17 mouse cellular contexts compared by ENCODE assay signal in genomic region chr8:35960867-35961614, GRCm38 (mm10).
DNase-seq lines count a peak whose midpoint lies in the region; ATAC-seq and TF ChIP-seq lines count a peak whose summit lies in the region.
"Had no signal": no experiment of that assay in that cellular context is flagged by ENCODE, and none has a peak within 500 bp of the region (broad histone marks: within the 10 kb centered on the region; RNA-seq: fewer than 3 reads in every experiment).

No protein-coding gene starts in this region.

- H3K36me3 ChIP-seq in kidney, embryonic 16.5 days (ENCODE audit: insufficient read depth, low read length) = no peaks in the 10 kb centered on the region
- no peaks in the 10 kb centered on the region for H3K36me3 ChIP-seq in G1E (replicated peaks)
- no peaks in the 10 kb centered on the region for H3K36me3 ChIP-seq in heart, postnatal 0 days (replicated peaks; ENCODE audit: control insufficient read depth, insufficient read depth, low read length)

- no peak overlapping the region for H3K4me3 ChIP-seq in kidney, embryonic 16.5 days (ENCODE audit: low read length)
- H3K4me3 ChIP-seq in G1E (ENCODE audit: low read depth, low read length) = peak overlapping the region; percentile 60; the same call in 1 of the 2 replicates
- H3K4me3 ChIP-seq in heart, postnatal 0 days (ENCODE audit: low read depth, low read length) = no peak overlapping the region
- H3K4me3 ChIP-seq: erythroblast, embryonic 14.5 days; myocyte had no signal

- no peak for TF ChIP-seq EP300 in heart, postnatal 0 days (IDR thresholded peaks at IDR 0.05; ENCODE audit: low read depth)

- H3K4me1 ChIP-seq in kidney, embryonic 16.5 days (ENCODE audit: insufficient read depth, low read length) = peaks cover 18% of the 10 kb centered on the region
- peaks cover 61% of the 10 kb centered on the region for H3K4me1 ChIP-seq in G1E (ENCODE audit: insufficient read depth, low read depth, low read length)
- H3K4me1 ChIP-seq in heart, postnatal 0 days (ENCODE audit: control insufficient read depth, insufficient read depth) = peaks cover 26% of the 10 kb centered on the region; the same call in 1 of the 2 replicates

- no peak for TF ChIP-seq CTCF in G1E (IDR thresholded peaks at IDR 0.05; ENCODE audit: low read depth, low read length)
- TF ChIP-seq CTCF in heart, postnatal 0 days (IDR thresholded peaks at IDR 0.05; ENCODE audit: low read depth) = no peak

- H3K27ac ChIP-seq in kidney, embryonic 16.5 days (ENCODE audit: low read length) = no peak overlapping the region
- no peak overlapping the region for H3K27ac ChIP-seq in heart, postnatal 0 days (ENCODE audit: low read depth)

- intact Hi-C loops in heart, postnatal 10 days (cut with DNase I) = no loop called here

- no peak overlapping the region; the same call in 1 of the 2 replicates for H3K9ac ChIP-seq in kidney, embryonic 16.5 days (replicated peaks; ENCODE audit: low read length)
- H3K9ac ChIP-seq in heart, postnatal 0 days (replicated peaks; ENCODE audit: low read depth, low read length) = no peak overlapping the region

- 0 out of 2 replicates have a peak overlapping the region, but pooled peaks have one; percentile 23 for H3K4me2 ChIP-seq in kidney, embryonic 16.5 days (replicated peaks; ENCODE audit: low read depth, low read length)
- no peak overlapping the region for H3K4me2 ChIP-seq in heart, postnatal 0 days (ENCODE audit: low read depth, low read length)

- DNase-seq in heart, adult 11 months = peak; percentile 36
- no peak for DNase-seq in heart, postnatal 10 days
- no peak for DNase-seq in kidney, postnatal 14 days
- DNase-seq in G1E (ENCODE audit: low spot score) = peak; percentile 44
- peak; percentile 26 for DNase-seq in heart, postnatal 0 days (ENCODE audit: low spot score)
- DNase-seq in urinary bladder, adult 2 months (ENCODE audit: low spot score) = no peak
- DNase-seq: adrenal gland, adult 2 months; gastrocnemius, postnatal 25 days; kidney, adult 18-20 months; layer of hippocampus, postnatal 36 days; lung, adult 2 months; right cerebral cortex, adult 18-20 months; thymus, adult 2 months had no signal

- no peaks in the 10 kb centered on the region for H3K27me3 ChIP-seq in kidney, embryonic 16.5 days (ENCODE audit: insufficient read depth, low read length)
- no peaks in the 10 kb centered on the region for H3K27me3 ChIP-seq in G1E (ENCODE audit: insufficient read depth, low read length)
- H3K27me3 ChIP-seq in heart, postnatal 0 days (ENCODE audit: control insufficient read depth, insufficient read depth, low read length) = no peaks in the 10 kb centered on the region

- 0 out of 2 replicates have a peak, but pooled peaks have one; percentile 51 for ATAC-seq in kidney, embryonic 16.5 days (ENCODE audit: low FRiP score, low TSS enrichment)
- peak; percentile 80 for ATAC-seq in G1E (ENCODE audit: extremely low read depth, insufficient number of reproducible peaks, low FRiP score, poor library complexity, severe bottlenecking)
- ATAC-seq in heart, postnatal 0 days (ENCODE audit: insufficient read depth, low read depth) = no peak; the same call in 1 of the 2 replicates
- no peak for ATAC-seq in monocyte, adult 5-6 weeks (replicated peaks; ENCODE audit: insufficient number of reproducible peaks, low FRiP score, low TSS enrichment, poor library complexity, severe bottlenecking)

- H3K9me3 ChIP-seq in kidney, embryonic 16.5 days (ENCODE audit: low read length) = no peaks in the 10 kb centered on the region
- no peaks in the 10 kb centered on the region for H3K9me3 ChIP-seq in G1E (replicated peaks)
- no peaks in the 10 kb centered on the region for H3K9me3 ChIP-seq in heart, postnatal 0 days (replicated peaks; ENCODE audit: control insufficient read depth, low read length)

- 50% methylated on average over 9 of the region's 9 CpGs for WGBS in kidney, embryonic 16.5 days
- 28% methylated on average over 9 of the region's 9 CpGs for WGBS in heart, postnatal 0 days

Comparison
In these comparisons a context has a peak if more than half of its experiments do, and no peak if none do; other contexts are left out.
1. DNase-seq: peak in heart, adult 11 months (single experiment), G1E (single experiment) and heart, postnatal 0 days (single experiment); none in heart, postnatal 10 days (0 of 2), kidney, postnatal 14 days (single experiment) and urinary bladder, adult 2 months (single experiment).
2. ATAC-seq: peak in kidney, embryonic 16.5 days (single experiment) and G1E (single experiment); none in heart, postnatal 0 days (single experiment) and monocyte, adult 5-6 weeks (single experiment).